Mouse (Mus musculus) layer of hippocampus, adult 9-11 months (tissue): ENCODE measurements around the gene Defb45.

Experiments
- DNase-seq: peaks from one replicate; pipeline ENCODE4 v3.0.0; 2022

Defb45 gene

GRCm38 (mm10) chr2:152604057-152604456 lies 4.9 kb upstream of the Defb45 start, which contains the start of gene Defb36:
Gene Defb36, plus strand, starts transcription at chr2:152604327.
- no peak for DNase-seq

- DNase-seq: no peak
Observed at GRCm38 (mm10) chr2:152601275-152601960, 2.2 kb upstream of the Defb45 start.

GRCm38 (mm10) chr2:152600076-152600475 lies 877 bp upstream of the Defb45 start:
- DNase-seq: no peak

GRCm38 (mm10) chr2:152589021-152589420 lies 10.2 kb downstream of the Defb45 start:
- DNase-seq: no peak

GRCm38 (mm10) chr2:152588450-152588849 lies 10.7 kb downstream of the Defb45 start:
- DNase-seq: no peak

GRCm38 (mm10) chr2:152586926-152587560 lies 12.2 kb downstream of the Defb45 start:
- no peak for DNase-seq

GRCm38 (mm10) chr2:152580612-152581011 lies 18.6 kb downstream of the Defb45 start:
- DNase-seq: no peak

GRCm38 (mm10) chr2:152580107-152580506 lies 19.1 kb downstream of the Defb45 start, which contains the start of gene Defb19:
Gene Defb19, minus strand, starts transcription at chr2:152580312.
- DNase-seq: no peak

- DNase-seq: no peak
Observed at GRCm38 (mm10) chr2:152573484-152573883, 25.7 kb downstream of the Defb45 start.

GRCm38 (mm10) chr2:152572114-152572794 lies 26.9 kb downstream of the Defb45 start, which contains the start of gene Defb21:
Gene Defb21, plus strand, starts transcription at chr2:152572744.
- DNase-seq: no peak

- DNase-seq: no peak
Observed at GRCm38 (mm10) chr2:152570313-152570712, 28.9 kb downstream of the Defb45 start.

GRCm38 (mm10) chr2:152569881-152570280 lies 29.3 kb downstream of the Defb45 start:
- DNase-seq: no peak

- DNase-seq: no peak
Observed at GRCm38 (mm10) chr2:152569038-152569437, 30.2 kb downstream of the Defb45 start, which contains the start of gene Gm17416. Gene Gm17416, plus strand, starts transcription at chr2:152569338.

GRCm38 (mm10) chr2:152556655-152557054 lies 42.5 kb downstream of the Defb45 start:
- no peak for DNase-seq

GRCm38 (mm10) chr2:152553774-152554423 lies 45.3 kb downstream of the Defb45 start:
- peak; percentile 12 for DNase-seq

- DNase-seq: no peak
Observed at GRCm38 (mm10) chr2:152548124-152548523, 51.1 kb downstream of the Defb45 start.

GRCm38 (mm10) chr2:152544691-152545090 lies 54.5 kb downstream of the Defb45 start:
- DNase-seq: peak; percentile 84

GRCm38 (mm10) chr2:152543478-152543877 lies 55.7 kb downstream of the Defb45 start:
- DNase-seq: no peak
